Mouse (Mus musculus) R1 (cell line): ENCODE data around the gene Ska2.

Experiments
- DNase-seq: peaks from one replicate; pipeline ENCODE4 v3.0.0-alpha.2; 2018; ENCODE audit warnings: low read depth, low spot score

Gene Ska2

DNA sequence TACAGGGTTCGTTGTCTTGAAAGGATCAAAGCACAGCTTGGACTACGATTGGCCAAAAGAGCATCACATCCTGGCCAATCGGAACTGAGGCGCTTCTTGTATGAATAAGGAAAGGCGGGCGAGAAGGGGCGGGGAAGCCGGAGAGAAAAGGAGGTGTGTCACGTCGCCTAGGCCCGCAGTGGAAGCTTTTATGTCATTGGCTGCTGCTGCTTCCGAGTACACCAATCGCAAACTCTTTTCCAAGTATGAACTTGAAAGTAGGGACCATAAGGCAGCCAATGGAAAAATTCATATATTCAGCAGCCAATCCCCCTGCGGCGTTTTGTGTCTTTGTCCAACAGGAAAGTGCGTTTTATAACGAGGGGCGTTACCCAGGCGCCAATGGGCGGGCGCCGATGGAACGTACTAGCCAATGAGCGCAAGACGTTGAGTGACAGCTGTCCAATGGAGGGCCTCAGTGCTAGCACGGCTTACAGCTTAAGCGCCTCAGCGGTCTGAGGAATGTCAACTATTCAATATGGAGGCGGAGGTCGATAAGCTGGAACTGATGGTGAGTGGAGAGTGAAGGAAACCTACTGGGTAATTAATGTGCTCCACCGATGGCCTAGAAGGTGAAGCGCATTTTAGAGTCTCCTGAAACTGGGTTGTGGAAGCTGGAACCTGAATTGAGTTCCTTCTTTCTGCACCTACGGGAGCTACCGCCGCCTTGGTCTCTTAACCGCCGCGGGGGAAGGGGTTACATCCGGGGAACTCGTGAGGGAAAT lies at the start of gene Ska2:
Ska2 (plus strand) TSS at position 480 of the 764 bp plus-strand sequence.
- DNase-seq, result peak; percentile 100

- DNase-seq, result no peak
Observed at GRCm38 (mm10) chr11:87060410-87060809, 48.6 kb upstream of the Ska2 start.

DNA sequence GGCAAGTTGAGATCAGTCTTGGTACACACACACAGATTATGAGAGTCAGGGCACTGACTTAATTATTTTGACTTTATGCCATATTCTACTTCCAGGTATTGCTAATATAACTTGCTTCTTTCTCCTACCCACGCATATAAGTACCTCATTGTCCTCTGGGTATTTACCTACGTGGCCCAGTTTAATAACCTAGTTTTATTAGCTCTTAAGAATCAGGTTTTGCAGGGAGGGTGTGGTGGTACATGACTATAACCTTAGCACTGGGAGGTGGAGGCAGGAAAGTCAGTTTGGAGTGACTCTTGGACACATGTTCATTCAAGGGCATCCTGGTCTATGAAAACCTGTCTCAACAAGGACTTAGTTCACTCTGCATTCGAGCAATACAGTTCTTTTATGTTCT lies 46.9 kb upstream of the Ska2 start:
- DNase-seq, result no peak

GRCm38 (mm10) chr11:87073343-87073865 lies 35.6 kb upstream of the Ska2 start:
- DNase-seq, result peak; percentile 75

DNA sequence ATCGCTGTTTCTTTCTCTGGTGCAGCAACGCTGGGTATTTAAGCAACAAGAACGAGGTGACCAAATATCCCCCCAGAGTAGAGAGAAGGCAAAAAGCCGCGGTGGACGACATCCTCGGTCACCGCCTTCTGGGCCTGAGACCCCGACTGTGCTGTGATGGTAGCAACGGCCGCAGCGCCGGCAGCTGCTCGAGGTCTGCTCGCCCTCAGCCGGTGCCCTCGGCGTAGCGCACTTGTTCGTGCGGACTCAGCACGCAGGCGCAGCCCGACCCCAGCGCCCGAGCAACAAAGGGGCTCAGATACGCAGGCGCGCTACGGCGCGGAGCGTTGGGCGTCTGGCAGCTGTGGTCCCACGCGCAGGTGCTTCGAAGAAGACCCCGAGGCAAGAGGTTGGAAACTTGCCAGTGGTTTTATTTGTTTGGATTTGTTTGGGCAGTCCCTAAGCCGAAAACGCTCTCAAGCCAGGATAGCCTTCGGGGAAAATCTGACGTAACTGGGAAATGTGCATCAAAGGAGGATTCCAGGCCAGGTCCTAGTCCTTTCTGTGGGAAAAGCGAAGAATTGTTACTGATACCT lies 35.1 kb upstream of the Ska2 start, which contains the start of gene Gdpd1:
Gdpd1 (minus strand) TSS at position 197 of the 575 bp plus-strand sequence.
- DNase-seq, result peak; percentile 90

- DNase-seq, result peak; percentile 40
Observed at GRCm38 (mm10) chr11:87083712-87084111, 25.3 kb upstream of the Ska2 start.

DNA sequence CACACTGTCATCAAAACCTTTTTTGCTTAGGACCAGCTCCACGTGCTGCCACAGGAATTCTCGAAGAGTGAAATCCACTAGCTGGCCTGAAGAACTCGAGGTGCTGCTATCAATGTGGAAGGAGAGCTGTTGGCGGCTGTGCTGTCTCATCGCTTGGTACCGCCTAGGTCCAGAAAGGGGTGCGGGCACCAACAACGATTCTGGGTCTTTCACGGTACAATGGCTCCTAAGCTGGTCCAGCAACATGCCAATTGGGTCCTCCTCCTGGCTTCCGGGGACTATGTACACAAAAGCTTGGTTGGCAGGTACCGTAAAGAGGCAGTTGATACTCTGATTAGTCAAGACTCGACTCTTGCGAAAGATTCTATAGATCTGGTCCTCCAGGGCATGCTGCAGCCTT lies 23.6 kb upstream of the Ska2 start:
- no peak for DNase-seq

DNA sequence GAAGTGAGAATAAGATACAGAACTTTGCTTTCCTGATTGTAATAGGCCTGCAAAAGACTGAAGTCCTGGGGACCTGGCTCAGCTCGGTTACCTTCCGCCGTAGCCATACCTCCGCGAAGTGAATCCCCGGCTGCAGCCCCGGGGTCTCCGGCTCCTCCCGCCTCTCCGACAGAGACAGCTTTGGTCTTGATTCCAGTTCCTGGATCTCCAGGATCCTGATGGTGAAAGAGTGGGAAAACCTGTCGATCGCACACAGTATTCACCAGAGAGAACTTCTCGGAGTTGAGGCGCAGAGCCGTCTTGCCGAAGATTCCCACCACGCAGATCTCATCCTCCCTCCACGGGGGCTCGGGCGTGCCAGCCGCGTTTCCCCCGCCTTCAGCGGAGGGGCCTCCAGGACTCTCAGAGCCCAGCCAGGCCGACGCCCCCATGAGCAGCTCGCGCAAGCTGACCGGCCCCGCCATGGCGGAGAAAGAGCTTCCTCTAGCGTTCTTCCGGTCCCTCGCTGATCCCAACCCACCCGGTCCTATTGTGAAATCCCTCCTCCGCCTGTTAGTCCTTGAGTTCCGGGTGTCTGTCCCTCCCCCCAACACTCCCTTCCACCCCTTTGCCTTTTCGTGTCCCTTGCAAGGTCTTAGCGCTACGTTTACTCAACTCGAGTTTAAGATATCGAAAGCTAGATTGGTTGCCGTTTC lies 22.6 kb upstream of the Ska2 start, which contains the start of gene Smg8:
Smg8 (minus strand) TSS at position 485 of the 695 bp plus-strand sequence.
- DNase-seq, result peak; percentile 92

- DNase-seq, result no peak
Observed at GRCm38 (mm10) chr11:87087142-87087541, 21.9 kb upstream of the Ska2 start.

- DNase-seq, result no peak
Observed at GRCm38 (mm10) chr11:87108409-87108754, 652 bp upstream of the Ska2 start, which contains the start of gene Prr11. Gene Prr11, minus strand, starts transcription at chr11:87108708.

DNA sequence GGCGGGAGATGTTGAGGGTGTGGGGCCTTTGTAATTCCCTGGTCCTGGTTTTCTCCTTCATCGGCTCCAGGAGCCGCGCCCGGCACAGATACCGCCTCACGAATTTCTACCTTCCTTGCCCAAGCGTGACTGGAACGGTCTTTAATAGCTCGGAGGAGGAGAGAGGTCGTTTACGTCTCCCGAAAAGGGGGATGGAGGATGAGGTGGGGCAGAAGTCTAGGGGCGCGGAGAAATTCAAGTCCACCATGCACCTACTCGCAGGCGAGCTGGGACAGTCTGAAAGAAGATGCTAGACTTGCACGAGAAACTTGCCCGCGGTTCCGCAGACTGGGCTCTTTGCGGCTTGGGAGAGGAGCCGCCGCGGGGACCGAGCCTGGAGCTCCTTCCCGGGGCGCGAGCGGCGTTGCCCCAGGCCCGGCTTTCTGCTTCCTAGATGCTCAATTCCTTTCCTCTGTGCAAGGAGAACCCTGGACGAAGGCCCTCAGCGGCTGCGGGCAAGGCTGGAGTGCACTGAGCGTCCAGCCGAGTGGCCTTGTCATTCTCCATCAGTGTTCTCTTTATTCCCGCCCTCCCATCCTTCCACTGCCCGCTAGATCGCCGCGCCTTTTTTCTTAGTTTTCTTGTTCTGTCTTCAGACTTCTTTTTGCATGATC lies 611 bp downstream of the Ska2 start:
- peak; percentile 44 for DNase-seq

DNA sequence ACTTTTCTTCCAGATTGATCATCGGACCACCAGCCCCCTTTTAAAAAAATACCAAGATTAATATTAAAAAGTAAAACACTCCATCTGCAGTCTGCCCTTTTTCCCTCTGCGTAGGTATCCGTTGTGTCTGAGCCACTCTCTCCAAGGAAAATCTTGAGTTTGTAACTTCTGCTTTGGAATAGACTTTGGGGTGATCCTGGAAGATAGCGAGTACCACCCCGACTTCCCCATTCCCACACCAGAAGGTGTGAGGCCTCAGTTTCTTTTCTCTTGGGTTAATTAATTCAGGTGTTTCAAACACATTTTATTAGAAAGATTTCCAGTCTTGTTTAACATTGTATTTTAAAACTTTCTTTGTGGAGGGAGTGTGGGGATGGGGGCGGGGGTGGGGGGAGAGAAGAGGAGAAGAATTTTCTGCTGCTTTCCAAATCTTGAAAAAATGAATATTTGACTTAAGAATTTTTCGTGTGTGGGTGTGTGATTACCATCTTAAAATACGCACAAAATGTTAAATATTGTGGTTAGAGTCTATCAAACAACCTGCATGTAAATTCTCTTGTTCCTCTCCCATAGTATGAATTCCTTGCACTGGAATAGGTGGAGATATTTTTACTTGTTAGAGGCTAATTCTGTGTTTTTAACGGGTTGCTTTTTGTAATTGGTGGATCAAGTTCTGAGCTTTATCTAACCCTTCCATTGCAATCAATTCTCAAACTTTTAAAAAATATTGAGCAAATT lies 1.3 kb downstream of the Ska2 start:
- DNase-seq, result no peak

- no peak for DNase-seq
Observed at GRCm38 (mm10) chr11:87121864-87122263, 12.8 kb downstream of the Ska2 start.

DNA sequence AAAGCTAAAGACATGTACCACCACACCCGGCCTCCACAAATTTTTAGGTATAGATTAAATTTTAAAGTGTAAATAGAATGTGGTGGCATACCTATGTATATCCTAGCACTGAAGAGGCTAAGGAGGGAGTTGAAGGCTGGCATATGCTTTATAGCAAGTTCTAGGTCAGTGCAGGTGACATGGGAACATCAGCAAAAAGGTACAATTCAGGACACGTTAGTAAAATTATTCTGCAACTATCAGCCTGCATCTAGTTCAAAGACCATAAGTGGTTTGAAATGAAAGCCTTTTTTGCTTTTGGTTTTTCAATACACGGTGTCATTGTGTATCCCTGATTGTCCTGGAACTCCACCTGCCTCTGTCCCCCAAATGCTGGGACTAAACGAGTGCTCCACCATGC lies 16.5 kb downstream of the Ska2 start:
- no peak for DNase-seq

DNA sequence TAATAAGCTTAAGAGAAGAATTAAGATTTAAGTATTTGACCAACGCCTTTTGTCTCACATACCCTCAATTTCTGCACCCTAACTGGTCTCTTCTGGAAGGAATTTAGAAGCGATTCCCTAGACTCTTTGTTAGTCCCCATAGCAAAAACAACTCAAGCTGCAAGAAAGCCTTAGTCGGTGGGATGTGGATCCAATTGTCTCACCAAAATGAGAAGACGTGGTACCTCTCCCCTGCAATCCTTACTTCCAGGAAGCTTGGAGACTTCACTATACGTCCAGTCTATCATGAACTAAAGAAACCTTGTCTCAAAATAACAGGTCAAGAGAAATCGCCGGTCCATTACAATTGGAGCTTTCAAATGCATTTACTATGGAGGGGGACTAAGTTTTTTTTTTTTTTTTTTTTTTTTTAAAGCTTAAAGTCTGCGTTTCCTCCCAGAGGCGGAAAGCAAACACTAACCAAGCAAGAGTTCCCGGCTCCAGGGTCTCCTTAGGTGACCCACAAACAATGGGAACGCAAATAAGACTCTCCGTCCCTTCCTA lies 17.3 kb downstream of the Ska2 start:
- no peak for DNase-seq

- DNase-seq, result peak; percentile 91
Observed at GRCm38 (mm10) chr11:87126824-87127816, 18.1 kb downstream of the Ska2 start, which contains the start of gene Trim37. Gene Trim37, plus strand, starts transcription at chr11:87127077.

DNA sequence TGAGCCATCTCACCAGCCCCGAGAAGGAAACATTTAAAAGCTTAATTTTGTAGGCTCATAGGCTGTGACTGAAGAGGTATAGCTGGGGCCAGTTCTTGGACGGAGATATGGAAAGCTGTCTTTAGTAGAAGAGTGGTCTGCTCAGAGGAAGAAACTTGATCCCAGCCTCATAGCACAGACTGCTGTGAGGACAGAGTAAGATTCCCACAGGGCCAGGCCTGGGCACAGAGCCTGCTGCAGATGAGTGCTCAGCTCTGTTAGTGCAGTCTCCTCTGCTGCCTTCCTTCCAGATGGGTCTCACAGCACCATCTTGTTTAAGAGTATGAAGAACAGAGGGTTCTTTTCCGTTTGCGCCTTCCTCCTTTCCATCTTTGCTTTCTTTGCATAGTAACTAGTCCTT lies 27.2 kb downstream of the Ska2 start:
- DNase-seq, result no peak

GRCm38 (mm10) chr11:87158012-87158411 lies 49.0 kb downstream of the Ska2 start:
- no peak for DNase-seq

DNA sequence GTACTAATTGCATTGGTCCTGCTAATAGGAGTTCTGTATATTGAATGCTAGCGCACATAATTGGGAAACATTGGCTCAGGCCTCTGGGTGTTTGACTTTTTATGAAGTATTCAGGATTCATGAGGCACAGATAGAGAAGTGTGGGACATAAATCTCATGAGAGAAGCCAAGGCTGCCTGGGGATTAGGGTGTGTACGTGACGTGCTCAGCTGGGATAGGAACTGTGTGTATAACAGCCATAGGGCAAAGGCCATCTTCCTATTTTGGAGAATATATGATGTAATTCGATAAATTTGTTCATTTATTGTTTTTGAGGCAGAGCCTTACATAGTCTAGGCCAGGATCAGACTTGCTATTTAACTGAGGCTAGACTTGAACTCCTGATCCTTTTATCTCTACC lies 53.7 kb downstream of the Ska2 start:
- no peak for DNase-seq

GRCm38 (mm10) chr11:87163751-87164150 lies 54.7 kb downstream of the Ska2 start:
- no peak for DNase-seq
